Comparison of ENCODE assay signal across 32 mouse cellular contexts in genomic region chr7:120999021-120999530, GRCm38 (mm10). TPM values are rescaled to one million over a fixed set of nuclear protein-coding genes. Genes with fewer than 3 reads are reported as not detected.
DNase-seq lines count a peak whose midpoint lies in the region; ATAC-seq and TF ChIP-seq lines count a peak whose summit lies in the region.
"Had no signal": no experiment of that assay in that cellular context is flagged by ENCODE, and none has a peak within 500 bp of the region (broad histone marks: within the 10 kb centered on the region; RNA-seq: fewer than 3 reads in every experiment).

No protein-coding gene starts in this region.

- TF ChIP-seq CTCF in embryonic fibroblast, embryonic 13.5 days (IDR thresholded peaks at IDR 0.05; ENCODE audit: borderline replicate concordance, insufficient read depth, low read length): no peak

- TF ChIP-seq POLR2A in embryonic fibroblast, embryonic 13.5 days (IDR thresholded peaks at IDR 0.05; ENCODE audit: low read depth, low read length): no peak

- no peaks in the 10 kb centered on the region for H3K27me3 ChIP-seq in forebrain, embryonic 12.5 days
- H3K27me3 ChIP-seq: embryonic facial prominence, embryonic 13.5 days; forebrain, embryonic 13.5 days; heart, embryonic 13.5 days had no signal

- intact Hi-C loops in gastrocnemius, postnatal 14 days (cut with DNase I; ENCODE audit: low total_unique reads): no loop called here

- no peaks in the 10 kb centered on the region for H3K36me3 ChIP-seq in forebrain, embryonic 12.5 days (replicated peaks)
- H3K36me3 ChIP-seq: embryonic facial prominence, embryonic 10.5 days; embryonic facial prominence, embryonic 13.5 days; heart, embryonic 10.5 days; heart, embryonic 13.5 days had no signal

- H3K4me1 ChIP-seq in embryonic fibroblast, embryonic 13.5 days (ENCODE audit: control insufficient read depth, insufficient read depth, low read length): peaks cover 5% of the 10 kb centered on the region
- peaks cover 6% of the 10 kb centered on the region for H3K4me1 ChIP-seq in forebrain, embryonic 12.5 days
- H3K4me1 ChIP-seq: embryonic facial prominence, embryonic 10.5 days; embryonic facial prominence, embryonic 13.5 days; heart, embryonic 10.5 days; heart, embryonic 13.5 days had no signal

- no peak overlapping the region for H3K4me3 ChIP-seq in embryonic fibroblast, embryonic 13.5 days (ENCODE audit: insufficient read depth, low read length)
- no peak overlapping the region for H3K4me3 ChIP-seq in forebrain, embryonic 12.5 days (replicated peaks)
- H3K4me3 ChIP-seq: embryonic facial prominence, embryonic 10.5 days; embryonic facial prominence, embryonic 13.5 days; forebrain, embryonic 13.5 days; heart, embryonic 10.5 days; heart, embryonic 13.5 days had no signal

- peak overlapping the region; percentile 55; the same call in 1 of the 2 replicates for H3K27ac ChIP-seq in embryonic fibroblast, embryonic 13.5 days (ENCODE audit: insufficient read depth, low read length)
- no peak overlapping the region for H3K27ac ChIP-seq in forebrain, embryonic 12.5 days
- H3K27ac ChIP-seq: embryonic facial prominence, embryonic 10.5 days; embryonic facial prominence, embryonic 13.5 days; forebrain, embryonic 13.5 days; heart, embryonic 10.5 days; heart, embryonic 13.5 days; hindbrain, embryonic 14.5 days; hindbrain, postnatal 0 days had no signal

- ATAC-seq in erythroid progenitor cell, adult 5-6 weeks (replicated peaks; ENCODE audit: low FRiP score, poor library complexity, severe bottlenecking): no peak
- no peak for ATAC-seq in forebrain, embryonic 12.5 days (ENCODE audit: low FRiP score)
- ATAC-seq: activated CD4-positive, CD25-positive, alpha-beta regulatory T cell, adult 4 months; forebrain, embryonic 13.5 days; forebrain, embryonic 16.5 days; hindbrain, postnatal 0 days; inflammation-experienced regulatory T-cells, adult 6 months had no signal

- peak; percentile 8 to 15 for DNase-seq in adrenal gland, postnatal 36 days
- no peak for DNase-seq in adrenal gland, postnatal 4 days (ENCODE audit: low spot score in 2 of 2)
- peak; percentile 71 for DNase-seq in 3T3-L1 (ENCODE audit: low read depth, low spot score)
- DNase-seq in Muller cell, postnatal 12 days (ENCODE audit: inconsistent ontology term): peak; percentile 86
- no peak for DNase-seq in gastrocnemius, postnatal 14 days
- DNase-seq: cerebellum, adult 11-12 months; cerebellum, adult 8-10 months; cerebellum, postnatal 10 days; cerebellum, postnatal 36 days; embryo, embryonic 11 days; gastrocnemius, postnatal 10 days; heart, adult 18-20 months; heart, postnatal 14 days; heart, postnatal 4 days; kidney, adult 11 months; kidney, adult 9 months had no signal

- no peak overlapping the region for H3K9ac ChIP-seq in forebrain, embryonic 12.5 days
- H3K9ac ChIP-seq: embryonic facial prominence, embryonic 13.5 days; forebrain, embryonic 13.5 days; heart, embryonic 13.5 days; hindbrain, embryonic 14.5 days had no signal

- H3K9me3 ChIP-seq in forebrain, embryonic 12.5 days: no peaks in the 10 kb centered on the region
- H3K9me3 ChIP-seq: embryonic facial prominence, embryonic 10.5 days; embryonic facial prominence, embryonic 13.5 days; forebrain, embryonic 13.5 days; heart, embryonic 10.5 days; heart, embryonic 13.5 days had no signal

- whole genome bisulfite sequencing in forebrain, embryonic 12.5 days: 85% methylated on average over 2 of the region's 2 CpGs

- H3K4me2 ChIP-seq in forebrain, embryonic 12.5 days: no peak overlapping the region
- H3K4me2 ChIP-seq: embryonic facial prominence, embryonic 13.5 days; forebrain, embryonic 13.5 days; heart, embryonic 13.5 days; hindbrain, embryonic 14.5 days had no signal

RNA-seq across cellular contexts. Expression of gene Mfsd13b, which starts 16.8 kb away (rescaled TPM):
- not detected for total RNA-seq in adrenal gland, postnatal 36 days (2021)
- not detected for total RNA-seq in adrenal gland, postnatal 4 days (2021)
- polyA plus RNA-seq in embryonic fibroblast, embryonic 13.5 days (2011; ENCODE audit: insufficient read length, low read depth, missing spikeins): not detected in 2 replicates
- not detected in 2 replicates for total RNA-seq in erythroid progenitor cell, adult 5-6 weeks (2015; ENCODE audit: low replicate concordance)
- not detected in 2 replicates for total RNA-seq in erythroid progenitor cell, adult 5-6 weeks (2017; ENCODE audit: low replicate concordance)
- total RNA-seq in gastrocnemius, postnatal 14 days (2021): not detected
- polyA plus RNA-seq in forebrain, embryonic 12.5 days (2016; fragmentation: Nextera tagmentation; extraction: Ambion mirVana): 0.15 and 0.20 TPM in 2 replicates
- total RNA-seq: adrenal gland, adult 18-20 months; ES-E14; gastrocnemius, adult 18-20 months; gastrocnemius, postnatal 10 days; heart, adult 18-20 months; heart, postnatal 14 days; heart, postnatal 4 days had no signal
- polyA plus RNA-seq: activated CD4-positive, CD25-positive, alpha-beta regulatory T cell, adult 4 months; forebrain, embryonic 16.5 days; inflammation-experienced regulatory T-cells, adult 6 months had no signal

RNA-seq across cellular contexts. Expression of gene Cdr2, which starts 17.0 kb away (rescaled TPM):
- 10 to 100 TPM in 1 of 2 experiments, 1 to 10 TPM in 1; 4.9 to 15.0 TPM for total RNA-seq in adrenal gland, postnatal 36 days (2021)
- 10 to 100 TPM; 11.9 to 18.0 TPM for total RNA-seq in adrenal gland, postnatal 4 days (2021)
- 44.6 and 51.9 TPM in 2 replicates for polyA plus RNA-seq in embryonic fibroblast, embryonic 13.5 days (2011; ENCODE audit: insufficient read length, low read depth, missing spikeins)
- 226 and 240 TPM in 2 replicates for total RNA-seq in erythroid progenitor cell, adult 5-6 weeks (2015; ENCODE audit: low replicate concordance)
- 362 and 391 TPM in 2 replicates for total RNA-seq in erythroid progenitor cell, adult 5-6 weeks (2017; ENCODE audit: low replicate concordance)
- 1 to 10 TPM; 4.1 to 6.2 TPM for total RNA-seq in gastrocnemius, postnatal 14 days (2021)
- 14.5 and 14.9 TPM in 2 replicates for polyA plus RNA-seq in forebrain, embryonic 12.5 days (2016; fragmentation: Nextera tagmentation; extraction: Ambion mirVana)

RNA-seq across cellular contexts. Expression of gene Mettl9, which starts 35.2 kb away (rescaled TPM):
- 100 to 1,000 TPM; 107 to 136 TPM for total RNA-seq in adrenal gland, postnatal 36 days (2021)
- total RNA-seq in adrenal gland, postnatal 4 days (2021): 100 to 1,000 TPM; 134 to 136 TPM
- 126 and 171 TPM in 2 replicates for polyA plus RNA-seq in embryonic fibroblast, embryonic 13.5 days (2011; ENCODE audit: insufficient read length, low read depth, missing spikeins)
- total RNA-seq in erythroid progenitor cell, adult 5-6 weeks (2015; ENCODE audit: low replicate concordance): 46.9 and 103 TPM in 2 replicates
- total RNA-seq in erythroid progenitor cell, adult 5-6 weeks (2017; ENCODE audit: low replicate concordance): 43.6 and 67.9 TPM in 2 replicates
- total RNA-seq in gastrocnemius, postnatal 14 days (2021): 10 to 100 TPM; 22.2 to 27.2 TPM
- 227 and 230 TPM in 2 replicates for polyA plus RNA-seq in forebrain, embryonic 12.5 days (2016; fragmentation: Nextera tagmentation; extraction: Ambion mirVana)

Comparison
In these comparisons a context has a peak if more than half of its experiments do, and no peak if none do; other contexts are left out.
1. DNase-seq: peak in adrenal gland, postnatal 36 days (2 of 2), 3T3-L1 (single experiment) and Muller cell, postnatal 12 days (single experiment); none in adrenal gland, postnatal 4 days (0 of 2) and gastrocnemius, postnatal 14 days (single experiment).
2. RNA of gene Cdr2, which starts 17.0 kb away (total RNA-seq): 226 to 391 TPM in erythroid progenitor cell, adult 5-6 weeks; 11.9 to 18.0 TPM in adrenal gland, postnatal 4 days, 4.9 to 15.0 TPM in adrenal gland, postnatal 36 days and 4.1 to 6.2 TPM in gastrocnemius, postnatal 14 days; every median in the first group is over 10 times any median in the second.